Comparison of ENCODE assay signal across 8 mouse cellular contexts in genomic region chr13:78197819-78198390, GRCm38 (mm10). TPM values are rescaled to one million over a fixed set of nuclear protein-coding genes. Genes with fewer than 3 reads are reported as not detected.
DNase-seq lines count a peak whose midpoint lies in the region; ATAC-seq and TF ChIP-seq lines count a peak whose summit lies in the region.

No protein-coding gene starts in this region.

- no peaks in the 10 kb centered on the region for H3K27me3 ChIP-seq in C2C12 (ENCODE audit: control insufficient read depth, insufficient read depth, insufficient read length)
- peaks cover 40% of the 10 kb centered on the region for H3K27me3 ChIP-seq in heart, embryonic 16.5 days (ENCODE audit: control insufficient read depth, insufficient read depth, low read length)
- peaks cover 81% of the 10 kb centered on the region for H3K27me3 ChIP-seq in limb, embryonic 15.5 days

- WGBS in heart, embryonic 16.5 days, result under 1% methylated on average over 32 of the region's 33 CpGs
- WGBS in limb, embryonic 15.5 days, result under 1% methylated on average over 25 of the region's 33 CpGs

- no peak for TF ChIP-seq CTCF in C2C12 (IDR thresholded peaks at IDR 0.05; ENCODE audit: control insufficient read depth, insufficient read depth, insufficient read length)

- peaks cover 7% of the 10 kb centered on the region for H3K36me3 ChIP-seq in C2C12 (ENCODE audit: control insufficient read depth, insufficient read depth)
- no peaks in the 10 kb centered on the region for H3K36me3 ChIP-seq in heart, embryonic 16.5 days (ENCODE audit: control insufficient read depth, insufficient read depth)
- no peaks in the 10 kb centered on the region for H3K36me3 ChIP-seq in limb, embryonic 15.5 days

- H3K4me3 ChIP-seq in C2C12 (ENCODE audit: insufficient read depth, poor library complexity, severe bottlenecking), result peak overlapping the region; percentile 51
- peak overlapping the region; percentile 71 for H3K4me3 ChIP-seq in heart, embryonic 16.5 days (ENCODE audit: low read length)
- H3K4me3 ChIP-seq in limb, embryonic 15.5 days, result peak overlapping the region; percentile 61

- no peak for ATAC-seq in heart, embryonic 16.5 days (replicated peaks; ENCODE audit: extremely low read depth, insufficient read depth, low FRiP score)
- no peak for ATAC-seq in limb, embryonic 15.5 days (ENCODE audit: insufficient number of reproducible peaks, low FRiP score, low TSS enrichment, low read depth)

- H3K4me1 ChIP-seq in heart, embryonic 16.5 days (ENCODE audit: control insufficient read depth, insufficient read depth, low read length), result peaks cover 10% of the 10 kb centered on the region
- peaks cover 39% of the 10 kb centered on the region for H3K4me1 ChIP-seq in limb, embryonic 15.5 days

- peaks cover 5% of the 10 kb centered on the region for H3K79me3 ChIP-seq in C2C12 (ENCODE audit: low read depth)

- peaks cover 14% of the 10 kb centered on the region for H3K79me2 ChIP-seq in C2C12 (ENCODE audit: control insufficient read depth, insufficient read depth)

- H3ac ChIP-seq in C2C12 (ENCODE audit: control insufficient read depth, insufficient read length, low read depth), result peak overlapping the region; percentile 94

- H3K4me2 ChIP-seq in heart, embryonic 16.5 days (ENCODE audit: low read depth, low read length), result peak overlapping the region; percentile 99
- peak overlapping the region; percentile 96 for H3K4me2 ChIP-seq in limb, embryonic 15.5 days

- H3K27ac ChIP-seq in heart, embryonic 16.5 days (ENCODE audit: low read length), result peak overlapping the region; percentile 82
- 0 out of 2 replicates have a peak overlapping the region, but pooled peaks have one; percentile 65 for H3K27ac ChIP-seq in limb, embryonic 15.5 days

- peak; percentile 73 for DNase-seq in cerebellum, adult 11-12 months
- no peak for DNase-seq in cerebellum, postnatal 4 days (ENCODE audit: low spot score in 2 of 2)
- peak; percentile 75 for DNase-seq in cerebellum, postnatal 25 days
- peak; percentile 78 for DNase-seq in retina, postnatal 1 day
- no peak for DNase-seq in frontal cortex, postnatal 14 days (ENCODE audit: low spot score in 2 of 2)

- H3K9me3 ChIP-seq in heart, embryonic 16.5 days (replicated peaks; ENCODE audit: control insufficient read depth, low read length), result no peaks in the 10 kb centered on the region
- H3K9me3 ChIP-seq in limb, embryonic 15.5 days, result no peaks in the 10 kb centered on the region

- peak overlapping the region; percentile 80 for H3K9ac ChIP-seq in heart, embryonic 16.5 days (ENCODE audit: low read length)
- peak overlapping the region; percentile 56; the same call in 1 of the 2 replicates for H3K9ac ChIP-seq in limb, embryonic 15.5 days

TF ChIP-seq in C2C12, 6 proteins besides CTCF, POLR2A, EP300 and RAD21:
- no peak for TF ChIP-seq FOSL1 (IDR thresholded peaks at IDR 0.05; ENCODE audit: insufficient read depth, low read length, poor library complexity, severe bottlenecking)
- TF ChIP-seq CEBPB (IDR thresholded peaks at IDR 0.05; ENCODE audit: low read depth), result no peak
- no peak for TF ChIP-seq MYOD1 (IDR thresholded peaks at IDR 0.05; ENCODE audit: control insufficient read depth, insufficient read length, low read depth)
- TF ChIP-seq MAX (IDR thresholded peaks at IDR 0.05), result peak; percentile 34
- TF ChIP-seq USF1 (IDR thresholded peaks at IDR 0.05; ENCODE audit: low read depth), result no peak
- no peak for TF ChIP-seq MYOG (IDR thresholded peaks at IDR 0.05; ENCODE audit: control insufficient read depth, extremely low read depth, insufficient read length)

RNA-seq across cellular contexts. Expression of gene Nr2f1, which starts 1.7 kb away (rescaled TPM):
- polyA plus RNA-seq in C2C12 (2012; fragmentation: generic; extraction: Trizol), result 6.8 TPM
- 2.3 and 2.8 TPM in 2 replicates for polyA plus RNA-seq in heart, embryonic 16.5 days (2015; fragmentation: Nextera tagmentation; extraction: Ambion mirVana)
- polyA plus RNA-seq in limb, embryonic 15.5 days (2015; fragmentation: Nextera tagmentation; extraction: Ambion mirVana), result 1.3 and 1.9 TPM in 2 replicates

Comparison
In these comparisons a context has a peak if more than half of its experiments do, and no peak if none do; other contexts are left out.
1. DNase-seq: peak in cerebellum, adult 11-12 months (single experiment), cerebellum, postnatal 25 days (2 of 2) and retina, postnatal 1 day (single experiment); none in cerebellum, postnatal 4 days (0 of 2) and frontal cortex, postnatal 14 days (0 of 2).
2. Peak in every context shown above with its lines, with median percentiles within 50 percentile points of each other: H3K4me3 ChIP-seq.